Mouse (Mus musculus) kidney, postnatal 0 days (tissue): Measurements from ENCODE around the gene Pcolce. TPM values are rescaled to one million over a fixed set of nuclear protein-coding genes. Genes with fewer than 3 reads are reported as not detected.

ENCODE experiments used
- ATAC-seq: fragments of 200-750 bp; cut with Nextera tagmentation; replicated peaks from 2 replicates; pipeline ENCODE4 v1.8.0; 2017; ENCODE audit warnings: low read depth, moderate number of reproducible peaks, moderate TSS enrichment, moderate library complexity; ENCODE audit not compliant: low FRiP score
- DNase-seq: peaks from one replicate; pipeline ENCODE4 v3.0.0-alpha.2; 2016; ENCODE audit warnings: low spot score
- H3K27ac ChIP-seq: fragments of 300-500 bp; sonication (generic); 2 replicates; pipeline ENCODE4 v1.5.1; 2014; ENCODE audit warnings: mild to moderate bottlenecking
- H3K27me3 ChIP-seq: fragments of 300-500 bp; sonication (generic); 2 replicates; pipeline ENCODE4 v1.6.1; 2014; ENCODE audit warnings: low read length, mixed read lengths; ENCODE audit not compliant: insufficient read depth
- H3K36me3 ChIP-seq: fragments of 300-500 bp; sonication (generic); 2 replicates; pipeline ENCODE4 v1.6.1; 2014; ENCODE audit warnings: low read length, mixed read lengths; ENCODE audit not compliant: insufficient read depth
- H3K4me1 ChIP-seq: fragments of 300-500 bp; sonication (generic); replicated peaks from 2 replicates; pipeline ENCODE4 v1.6.1; 2014; ENCODE audit warnings: antibody characterized with exemption, low read length, mixed read lengths; ENCODE audit not compliant: insufficient read depth
- H3K4me2 ChIP-seq: fragments of 300-500 bp; sonication (generic); 2 replicates; pipeline ENCODE4 v1.6.1; 2014; ENCODE audit warnings: mild to moderate bottlenecking, low read length, moderate library complexity, mixed read lengths
- H3K4me3 ChIP-seq: fragments of 300-500 bp; sonication (generic); replicated peaks from 2 replicates; pipeline ENCODE4 v1.5.1; 2014; ENCODE audit warnings: low read depth, low read length
- H3K9ac ChIP-seq: fragments of 300-500 bp; sonication (generic); 2 replicates; pipeline ENCODE4 v1.6.1; 2014; ENCODE audit warnings: low read depth, low read length
- H3K9me3 ChIP-seq: fragments of 300-500 bp; sonication (generic); replicated peaks from 2 replicates; pipeline ENCODE4 v1.6.1; 2016; ENCODE audit warnings: low read length, inconsistent platforms, mixed read lengths
- CTCF ChIP-seq: IDR thresholded peaks from 2 replicates; pipeline ENCODE4 v1.5.1; 2016; ENCODE audit warnings: antibody characterized with exemption, low read depth, mild to moderate bottlenecking, moderate library complexity
- WGBS: fragments of 180-500 bp; shearing (Covaris S2); extraction: QIAGEN DNeasy Blood & Tissue Kit; methylation state at CpG from one replicate; pipeline ENCODE4 v1.1.7; 2014; 5-methylcytosine and 5-hydroxymethylcytosine counted together
- polyA plus RNA-seq: library from polyadenylated mRNA; unstranded; fragments of >200 nt; fragmentation: Nextera tagmentation; extraction: Ambion mirVana; gene quantifications from 2 replicates; pipeline ENCODE4 v1.2.1, GENCODE M21; 2015

Pcolce gene
- polyA plus RNA-seq, 1 experiment from 2014 or later = 120 TPM

- TF ChIP-seq CTCF = no peak
- Histone ChIP-seq H3K4me2 (no peak overlapping the region), H3K27me3 (no peaks in the 10 kb centered on the region), H3K36me3 (no peaks in the 10 kb centered on the region), H3K9me3 (no peaks in the 10 kb centered on the region), H3K27ac (no peak overlapping the region), H3K4me1 (peaks cover 6% of the 10 kb centered on the region; the same call in 1 of the 2 replicates), H3K9ac (no peak overlapping the region), H3K4me3 (no peak overlapping the region)
- DNase-seq (no peak), ATAC-seq (no peak)
- 80% methylated on average over 7 of the region's 7 CpGs for WGBS
Observed at GRCm38 (mm10) chr5:137595921-137596320, 17.7 kb downstream of the Pcolce start.

GRCm38 (mm10) chr5:137590507-137590906, 23.1 kb downstream of the Pcolce start:
- no peaks in the 10 kb centered on the region for H3K4me1 ChIP-seq
- ATAC-seq = no peak
- DNase-seq = no peak
- WGBS = 75% methylated on average over 5 of the region's 5 CpGs
- H3K36me3 ChIP-seq = no peaks in the 10 kb centered on the region
- H3K9ac ChIP-seq = no peak overlapping the region
- H3K9me3 ChIP-seq = no peaks in the 10 kb centered on the region
- no peak for TF ChIP-seq CTCF
- no peaks in the 10 kb centered on the region for H3K27me3 ChIP-seq
- H3K4me3 ChIP-seq = no peak overlapping the region
- no peak overlapping the region for H3K4me2 ChIP-seq
- no peak overlapping the region for H3K27ac ChIP-seq

GRCm38 (mm10) chr5:137584976-137585375, 28.6 kb downstream of the Pcolce start:
- Histone ChIP-seq H3K4me1 (no peaks in the 10 kb centered on the region), H3K9ac (no peak overlapping the region), H3K9me3 (no peaks in the 10 kb centered on the region), H3K27me3 (peaks cover 8% of the 10 kb centered on the region; the same call in 1 of the 2 replicates), H3K4me2 (no peak overlapping the region), H3K36me3 (no peaks in the 10 kb centered on the region), H3K4me3 (no peak overlapping the region), H3K27ac (no peak overlapping the region)
- TF ChIP-seq CTCF = peak; percentile 68
- ATAC-seq = no peak
- WGBS = 34% methylated on average over 8 of the region's 8 CpGs
- DNase-seq = peak; percentile 85

GRCm38 (mm10) chr5:137583670-137584169, 29.9 kb downstream of the Pcolce start:
- 0 out of 2 replicates have a peak overlapping the region, but pooled peaks have one; percentile 14 for H3K9ac ChIP-seq
- DNase-seq = peak; percentile 52
- H3K36me3 ChIP-seq = no peaks in the 10 kb centered on the region
- peak; percentile 30; the same call in 1 of the 2 replicates for ATAC-seq
- peak overlapping the region; percentile 56 for H3K4me2 ChIP-seq
- no peak for TF ChIP-seq CTCF
- H3K9me3 ChIP-seq = no peaks in the 10 kb centered on the region
- 14% methylated on average over 27 of the region's 27 CpGs for WGBS
- no peaks in the 10 kb centered on the region for H3K4me1 ChIP-seq
- H3K27ac ChIP-seq = no peak overlapping the region
- H3K27me3 ChIP-seq = peaks cover 8% of the 10 kb centered on the region; the same call in 1 of the 2 replicates
- H3K4me3 ChIP-seq = peak overlapping the region; percentile 20; the same call in 1 of the 2 replicates

GRCm38 (mm10) chr5:137582702-137583101, 30.9 kb downstream of the Pcolce start:
- no peak overlapping the region for H3K4me2 ChIP-seq
- H3K9ac ChIP-seq = no peak overlapping the region
- H3K4me1 ChIP-seq = no peaks in the 10 kb centered on the region
- no peaks in the 10 kb centered on the region for H3K36me3 ChIP-seq
- TF ChIP-seq CTCF = no peak
- no peak for DNase-seq
- H3K4me3 ChIP-seq = no peak overlapping the region
- H3K27me3 ChIP-seq = peaks cover 8% of the 10 kb centered on the region; the same call in 1 of the 2 replicates
- no peak for ATAC-seq
- 31% methylated on average over 8 of the region's 8 CpGs for WGBS
- no peak overlapping the region for H3K27ac ChIP-seq
- H3K9me3 ChIP-seq = no peaks in the 10 kb centered on the region

- Histone ChIP-seq H3K9ac (no peak overlapping the region), H3K27ac (no peak overlapping the region), H3K36me3 (no peaks in the 10 kb centered on the region), H3K27me3 (peaks cover 8% of the 10 kb centered on the region; the same call in 1 of the 2 replicates), H3K9me3 (no peaks in the 10 kb centered on the region), H3K4me3 (no peak overlapping the region), H3K4me2 (no peak overlapping the region), H3K4me1 (no peaks in the 10 kb centered on the region)
- WGBS = 81% methylated on average over 6 of the region's 6 CpGs
- DNase-seq (no peak), ATAC-seq (no peak)
- TF ChIP-seq CTCF = no peak
Observed at GRCm38 (mm10) chr5:137580246-137580645, 33.3 kb downstream of the Pcolce start.
